Mouse (Mus musculus): ENCODE measurements around the gene Abhd4.

DNA sequence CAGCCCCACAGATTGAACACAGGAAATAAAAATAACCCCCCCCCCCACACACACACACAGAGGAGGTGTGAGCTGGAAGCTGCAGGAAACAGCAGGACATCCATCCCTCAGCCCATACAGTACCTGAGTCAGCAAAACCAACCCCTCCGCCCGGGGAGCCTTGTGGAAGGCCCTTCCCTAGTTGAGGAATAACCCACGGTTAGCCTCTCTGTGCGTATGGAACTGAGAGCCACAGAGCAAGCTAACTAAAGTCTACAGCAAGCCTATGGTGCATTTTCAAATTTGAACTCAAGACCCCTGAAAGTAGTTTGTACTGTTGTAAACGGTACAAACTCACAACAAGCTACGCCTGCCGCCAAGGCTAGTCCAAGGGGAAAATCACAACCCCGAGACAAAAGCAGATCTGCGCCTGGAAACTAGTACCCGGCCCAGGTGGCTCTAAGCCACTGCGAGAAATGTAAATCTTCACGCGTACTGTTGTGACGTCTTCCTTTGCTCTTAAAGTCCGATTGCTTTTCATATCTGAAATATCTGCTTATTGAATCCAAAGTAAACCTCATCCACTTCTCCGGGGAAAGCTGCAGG, 20.3 kb upstream of the Abhd4 start:
- TF ChIP-seq CTCF (IDR thresholded peaks at IDR 0.05) (no peak), EP300 (IDR thresholded peaks at IDR 0.05) (no peak)
